Mouse (Mus musculus) liver, adult (tissue): Measurements from ENCODE around the gene Ccl2.

Experiments
- GATA4 ChIP-seq: IDR thresholded peaks from 2 replicates; pipeline ENCODE4 v1.6.1; 2014; ENCODE audit warnings: mild to moderate bottlenecking, low read length; ENCODE audit not compliant: insufficient replicate concordance

The Ccl2 gene

DNA sequence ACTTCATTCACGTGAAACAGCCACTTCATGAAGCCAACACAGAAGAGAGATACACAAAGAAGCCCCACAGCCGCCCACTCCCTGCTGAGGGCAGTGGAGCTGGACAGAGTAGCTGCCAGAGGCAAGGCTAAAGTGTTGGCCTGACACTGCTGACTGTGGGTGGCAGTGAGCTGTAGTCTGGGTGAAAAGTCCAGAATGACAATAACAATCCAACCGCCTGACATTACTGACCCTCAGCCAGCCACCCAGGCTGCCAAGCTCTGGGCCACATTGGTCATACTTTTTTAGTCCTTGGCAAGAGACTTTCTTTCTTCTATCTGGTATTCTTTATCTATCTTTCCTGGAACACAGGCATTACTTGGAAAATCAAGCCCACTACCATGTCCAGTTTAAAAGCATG lies 35.7 kb downstream of the Ccl2 start:
- TF ChIP-seq GATA4 = no peak

DNA sequence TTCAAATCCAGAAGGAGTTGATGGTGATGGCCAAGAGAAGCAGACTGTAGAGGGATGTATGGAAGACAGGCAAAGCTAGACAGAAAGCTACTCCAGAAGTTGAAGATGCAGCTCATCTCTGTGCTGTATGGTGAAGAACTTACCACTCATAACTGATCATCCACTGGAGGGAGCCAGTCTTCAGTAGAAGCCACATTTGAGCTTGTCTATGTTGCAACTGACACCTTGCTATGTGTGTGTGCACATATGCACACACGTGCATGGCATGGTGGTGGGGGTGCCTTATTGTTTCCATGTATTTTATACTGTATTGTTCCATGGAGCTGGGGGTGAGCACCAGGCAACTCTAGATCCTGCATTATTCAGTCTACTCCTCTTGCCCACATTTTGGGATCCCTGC lies 37.0 kb downstream of the Ccl2 start:
- TF ChIP-seq GATA4 = no peak

DNA sequence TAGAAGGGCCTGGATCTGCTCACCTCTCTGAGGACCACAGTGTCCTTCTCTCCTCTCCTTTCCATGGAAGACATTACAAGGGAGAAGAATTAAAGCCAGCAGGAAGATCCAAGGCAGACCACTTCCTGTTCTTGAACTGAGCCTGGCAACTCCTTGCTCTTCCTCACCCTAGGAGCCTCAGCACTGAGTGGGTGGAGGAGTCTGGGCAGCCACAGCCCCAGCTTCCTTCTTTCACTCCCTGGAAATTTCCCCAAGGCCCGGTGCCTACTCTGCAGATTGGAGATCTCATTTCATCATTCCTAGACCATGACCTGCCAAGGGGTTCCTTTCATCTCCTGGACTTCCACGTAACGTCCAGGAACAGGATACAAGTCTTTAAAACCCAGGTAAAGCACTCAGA lies 37.6 kb downstream of the Ccl2 start:
- TF ChIP-seq GATA4 = no peak

DNA sequence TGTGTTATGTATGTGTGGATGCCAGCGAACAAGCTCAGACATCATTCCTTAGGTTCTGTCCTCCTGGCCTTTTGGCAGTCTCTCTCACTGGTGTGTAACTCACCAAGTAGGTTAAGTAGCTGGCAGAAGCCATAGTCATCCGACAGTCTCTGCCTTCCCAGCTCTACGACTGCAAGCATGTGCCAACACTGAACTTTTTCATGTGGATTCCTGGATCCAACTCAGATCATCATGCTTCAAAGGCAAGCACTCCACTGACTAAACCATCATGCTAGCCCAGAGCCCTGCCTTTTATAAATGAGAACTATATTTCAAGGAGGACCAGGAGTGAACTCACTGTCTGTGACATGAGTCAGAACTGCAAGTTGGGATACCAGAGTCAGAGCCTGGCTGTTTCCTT lies 38.3 kb downstream of the Ccl2 start:
- TF ChIP-seq GATA4 = no peak

DNA sequence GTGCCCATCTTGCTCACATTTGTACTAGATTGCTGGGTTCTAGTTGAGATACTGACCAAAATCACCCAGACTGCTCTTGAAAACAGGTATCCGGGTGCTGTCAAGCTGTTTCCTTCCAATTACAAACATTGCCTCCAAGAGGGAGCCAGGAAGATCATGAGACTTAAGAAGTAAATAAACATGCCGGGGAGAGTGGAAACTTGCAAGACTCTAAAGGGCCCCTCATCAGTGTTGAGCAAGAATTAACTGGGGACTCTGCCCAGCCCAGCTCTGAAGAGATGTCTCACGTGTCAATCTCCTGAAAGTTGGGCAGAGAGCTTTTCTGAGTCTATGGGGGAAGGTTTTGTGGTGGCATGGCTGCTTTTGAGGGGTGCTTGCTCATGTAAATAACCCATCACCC lies 41.7 kb downstream of the Ccl2 start:
- TF ChIP-seq GATA4 = no peak

DNA sequence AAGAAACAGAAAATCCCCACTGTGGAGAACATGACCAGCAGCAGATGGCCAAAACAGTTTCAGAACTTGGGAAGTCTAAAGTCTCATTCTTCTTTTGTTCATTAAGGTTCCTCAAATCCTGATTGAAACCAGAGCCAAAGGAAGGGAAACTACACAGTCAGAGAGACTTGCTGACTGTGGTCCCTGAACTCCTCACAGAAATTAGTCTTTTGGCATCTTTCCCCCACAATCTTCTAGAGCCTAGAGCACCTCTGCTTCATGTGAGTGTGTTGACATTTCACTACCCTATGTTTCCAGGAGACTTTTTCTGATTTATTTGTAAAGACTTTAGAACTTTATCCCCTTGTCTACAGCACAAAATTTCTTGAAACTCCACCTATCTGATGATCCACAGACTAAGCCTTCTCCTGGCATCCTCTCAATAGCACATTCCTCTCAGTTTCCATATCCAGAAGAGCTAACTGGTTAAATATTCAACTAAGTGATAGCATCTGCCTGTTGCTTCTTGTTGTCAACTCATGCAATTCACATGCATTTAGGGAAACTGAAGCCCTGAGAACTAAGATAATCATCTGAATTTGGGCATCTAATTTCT lies 42.9 kb downstream of the Ccl2 start:
- no peak for TF ChIP-seq GATA4

DNA sequence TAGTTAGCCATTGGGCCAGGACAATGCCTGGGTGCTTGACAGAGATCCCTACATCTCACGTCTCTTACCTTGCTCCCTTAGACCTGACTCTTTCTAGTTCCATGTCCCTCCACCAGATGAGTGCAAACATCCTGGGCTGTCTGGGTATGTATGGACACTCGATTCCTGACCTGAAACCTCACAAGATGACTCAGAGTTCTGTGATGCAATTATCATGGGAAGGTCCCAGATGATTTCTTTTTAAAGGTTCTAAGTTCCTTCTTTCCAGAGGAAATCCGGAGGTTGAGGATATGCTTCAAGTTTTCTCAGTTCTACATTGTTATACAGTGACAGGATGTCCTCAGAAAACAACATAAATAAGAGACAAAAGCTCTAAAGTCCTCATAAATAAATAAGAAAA lies 45.5 kb downstream of the Ccl2 start:
- TF ChIP-seq GATA4 = no peak

DNA sequence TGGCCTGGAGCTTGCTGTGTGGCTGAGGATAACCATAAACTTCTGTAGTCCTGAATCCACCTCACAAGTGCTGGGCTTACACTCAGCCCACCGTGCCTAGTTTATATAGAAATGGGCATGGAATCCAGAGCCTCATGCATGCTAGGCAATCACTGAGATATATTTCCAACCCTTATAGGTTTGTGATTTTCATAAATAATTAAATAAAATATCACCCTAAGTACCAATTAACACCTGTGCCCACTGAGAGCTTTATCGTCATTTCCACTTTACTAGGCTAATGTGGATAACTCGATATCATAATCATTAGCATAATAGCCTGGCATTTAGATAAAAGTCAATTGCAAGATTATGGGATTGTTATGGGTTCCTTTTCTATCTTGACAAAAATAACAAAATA lies 49.0 kb downstream of the Ccl2 start:
- no peak for TF ChIP-seq GATA4
